Mouse (Mus musculus) spleen, adult 2 months (tissue): ENCODE measurements at regions not wholly inside any gene's neighbourhood (a gene's known extent, or its start where the extent isn't known, plus 50 kb on each side); places are given as distances from the start of the nearest gene placed in this dataset.

Source experiments
- CTCF ChIP-seq: fragments of 200-500 bp; IDR thresholded peaks from 2 replicates; pipeline ENCODE4 v1.5.1; 2011; ENCODE audit warnings: mild to moderate bottlenecking, inconsistent platforms; ENCODE audit not compliant: insufficient read depth, insufficient read length, insufficient replicate concordance; ENCODE audit errors: extremely low read depth
- POLR2A ChIP-seq: fragments of 200-500 bp; IDR thresholded peaks from 2 replicates; pipeline ENCODE4 v1.6.1; 2011; ENCODE audit warnings: low read depth, low read length, inconsistent platforms

- TF ChIP-seq CTCF (no peak), POLR2A (no peak)
These were observed 2380.5 kb upstream of the Gm7489 start for GRCm38 (mm10) chr15:51504016-51504760.
